Mouse (Mus musculus) heart, adult 2 months (tissue): Measurements from ENCODE around the gene Anapc13.

ENCODE experiments used
- CTCF ChIP-seq: fragments of 200-600 bp; IDR thresholded peaks from 2 replicates; pipeline ENCODE4 v1.8.1; 2022; ENCODE audit warnings: antibody characterized with exemption, mild to moderate bottlenecking, moderate library complexity
- POLR2A ChIP-seq: fragments of 200-500 bp; IDR thresholded peaks from 2 replicates; pipeline ENCODE4 v1.6.1; 2011; ENCODE audit warnings: mild to moderate bottlenecking, low read depth, low read length, control low read depth; ENCODE audit not compliant: insufficient read depth

- TF ChIP-seq CTCF: no peak
- TF ChIP-seq POLR2A: no peak
Measured at GRCm38 (mm10) chr9:102675922-102676321, 49.8 kb downstream of the Anapc13 start.
